Mouse (Mus musculus): ENCODE measurements at regions not wholly inside any gene's neighbourhood (a gene's known extent, or its start where the extent isn't known, plus 50 kb on each side); places are given as distances from the start of the nearest gene placed in this dataset.

DNA sequence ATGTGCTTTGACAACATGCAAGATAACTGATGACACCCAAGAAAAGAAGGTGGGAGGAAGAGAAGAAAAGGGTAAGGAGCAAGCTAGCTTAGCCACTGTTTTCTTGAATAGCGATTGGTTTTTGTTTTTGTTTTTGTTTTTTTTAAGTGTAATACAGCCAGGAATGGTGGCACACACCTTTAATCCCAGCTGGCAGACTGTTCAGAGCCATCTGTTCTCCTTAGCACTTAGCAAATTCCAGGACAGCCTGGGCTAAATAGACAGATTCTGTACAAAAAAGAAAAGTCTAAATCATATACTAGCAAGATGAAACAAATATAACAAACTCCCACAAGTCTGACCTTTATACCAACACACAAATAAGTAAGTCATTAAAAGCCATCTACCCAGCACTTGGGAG, 50.4 kb upstream of the Nabp1 start:
- no peak for TF ChIP-seq POLR2A (IDR thresholded peaks at IDR 0.05; ENCODE audit: borderline replicate concordance, low read depth, low read length)
- TF ChIP-seq CTCF (IDR thresholded peaks at IDR 0.05; ENCODE audit: low read depth, low read length) = no peak

All from bone marrow macrophage, adult 2 months (primary cell).